Mouse (Mus musculus) embryonic facial prominence, embryonic 12.5 days (tissue): ENCODE measurements around the gene Lrrc66. TPM values are rescaled to one million over a fixed set of nuclear protein-coding genes. Genes with fewer than 3 reads are reported as not detected.

Source experiments
- ATAC-seq: fragments of 200-750 bp; cut with Nextera tagmentation; 2 replicates; pipeline ENCODE4 v1.8.0; 2017; ENCODE audit not compliant: insufficient number of reproducible peaks, insufficient read depth, low FRiP score, low TSS enrichment
- H3K27ac ChIP-seq: fragments of 300-500 bp; sonication (generic); 2 replicates; pipeline ENCODE4 v1.5.1; 2016; ENCODE audit warnings: mild to moderate bottlenecking
- H3K27me3 ChIP-seq: fragments of 300-500 bp; sonication (generic); 2 replicates; pipeline ENCODE4 v1.6.1; 2016; ENCODE audit warnings: mild to moderate bottlenecking, moderate library complexity
- H3K36me3 ChIP-seq: fragments of 300-500 bp; sonication (generic); 2 replicates; pipeline ENCODE4 v1.6.1; 2016; ENCODE audit warnings: mild to moderate bottlenecking
- H3K4me1 ChIP-seq: fragments of 300-500 bp; sonication (generic); 2 replicates; pipeline ENCODE4 v1.6.1; 2016
- H3K4me2 ChIP-seq: fragments of 300-500 bp; sonication (generic); replicated peaks from 2 replicates; pipeline ENCODE4 v1.6.1; 2016; ENCODE audit warnings: mild to moderate bottlenecking, moderate library complexity
- H3K4me3 ChIP-seq: fragments of 300-500 bp; sonication (generic); 2 replicates; pipeline ENCODE4 v1.5.1; 2016; ENCODE audit warnings: mild to moderate bottlenecking
- H3K9ac ChIP-seq: fragments of 300-500 bp; sonication (generic); 2 replicates; pipeline ENCODE4 v1.6.1; 2016; ENCODE audit warnings: mild to moderate bottlenecking, moderate library complexity
- H3K9me3 ChIP-seq: fragments of 300-500 bp; sonication (generic); 2 replicates; pipeline ENCODE4 v1.6.1; 2016; ENCODE audit warnings: mild to moderate bottlenecking, moderate library complexity
- WGBS: fragments of 180-500 bp; shearing (Covaris S2); methylation state at CpG from one replicate; pipeline ENCODE4 v1.1.7; 2016; 5-methylcytosine and 5-hydroxymethylcytosine counted together
- polyA plus RNA-seq: library from polyadenylated mRNA; unstranded; fragments of >200 nt; fragmentation: Nextera tagmentation; extraction: Ambion mirVana; gene quantifications from 2 replicates; pipeline ENCODE4 v1.2.1, GENCODE M21; 2016

Lrrc66 gene
- polyA plus RNA-seq, 1 experiment from 2014 or later: 0.33 TPM

GRCm38 (mm10) chr5:73578131-73578530, 54.2 kb downstream of the Lrrc66 start:
- Histone ChIP-seq H3K4me1 (no peaks in the 10 kb centered on the region), H3K9me3 (no peaks in the 10 kb centered on the region), H3K27me3 (no peaks in the 10 kb centered on the region), H3K9ac (no peak overlapping the region), H3K4me2 (no peak overlapping the region), H3K4me3 (no peak overlapping the region), H3K36me3 (no peaks in the 10 kb centered on the region), H3K27ac (no peak overlapping the region)
- 81% methylated on average over 3 of the region's 3 CpGs for WGBS
- ATAC-seq: no peak

- H3K4me2 ChIP-seq: no peak overlapping the region
- no peak for ATAC-seq
- 62% methylated on average over 7 of the region's 7 CpGs for WGBS
Observed at GRCm38 (mm10) chr5:73576708-73577107, 55.6 kb downstream of the Lrrc66 start.

GRCm38 (mm10) chr5:73574616-73575015, 57.7 kb downstream of the Lrrc66 start:
- no peak overlapping the region for H3K9ac ChIP-seq
- H3K4me3 ChIP-seq: no peak overlapping the region
- ATAC-seq: no peak
- H3K36me3 ChIP-seq: no peaks in the 10 kb centered on the region
- no peaks in the 10 kb centered on the region for H3K4me1 ChIP-seq
- no peaks in the 10 kb centered on the region for H3K9me3 ChIP-seq
- H3K27me3 ChIP-seq: no peaks in the 10 kb centered on the region
- H3K4me2 ChIP-seq: no peak overlapping the region
- 87% methylated on average over 4 of the region's 4 CpGs for WGBS
- H3K27ac ChIP-seq: no peak overlapping the region

More at GRCm38 (mm10) chr5:73576708-73577107, 55.6 kb downstream of the Lrrc66 start:
- H3K36me3 ChIP-seq: no peaks in the 10 kb centered on the region
- no peaks in the 10 kb centered on the region for H3K27me3 ChIP-seq
- H3K27ac ChIP-seq: no peak overlapping the region
- H3K9me3 ChIP-seq: no peaks in the 10 kb centered on the region
- H3K4me3 ChIP-seq: no peak overlapping the region
- no peak overlapping the region for H3K9ac ChIP-seq
- no peaks in the 10 kb centered on the region for H3K4me1 ChIP-seq

GRCm38 (mm10) chr5:73573789-73574188, 58.5 kb downstream of the Lrrc66 start:
- no peak for ATAC-seq
- H3K4me2 ChIP-seq: no peak overlapping the region
- WGBS: 71% methylated on average over 7 of the region's 7 CpGs
- no peak overlapping the region for H3K27ac ChIP-seq
- H3K4me3 ChIP-seq: no peak overlapping the region
- no peaks in the 10 kb centered on the region for H3K27me3 ChIP-seq
- no peaks in the 10 kb centered on the region for H3K9me3 ChIP-seq
- no peak overlapping the region for H3K9ac ChIP-seq
- H3K36me3 ChIP-seq: no peaks in the 10 kb centered on the region
- no peaks in the 10 kb centered on the region for H3K4me1 ChIP-seq

- no peak for ATAC-seq
- Histone ChIP-seq H3K9me3 (no peaks in the 10 kb centered on the region), H3K36me3 (no peaks in the 10 kb centered on the region), H3K4me2 (no peak overlapping the region), H3K27ac (no peak overlapping the region), H3K4me1 (no peaks in the 10 kb centered on the region), H3K4me3 (no peak overlapping the region), H3K9ac (no peak overlapping the region), H3K27me3 (no peaks in the 10 kb centered on the region)
- WGBS: 93% methylated on average over 2 of the region's 2 CpGs
Observed at GRCm38 (mm10) chr5:73572846-73573245, 59.5 kb downstream of the Lrrc66 start.

GRCm38 (mm10) chr5:73571395-73572156, 60.8 kb downstream of the Lrrc66 start:
- Histone ChIP-seq H3K4me1 (no peaks in the 10 kb centered on the region), H3K4me2 (no peak overlapping the region), H3K27me3 (no peaks in the 10 kb centered on the region), H3K9me3 (no peaks in the 10 kb centered on the region), H3K9ac (no peak overlapping the region), H3K4me3 (no peak overlapping the region), H3K36me3 (no peaks in the 10 kb centered on the region), H3K27ac (no peak overlapping the region)
- 95% methylated on average over 6 of the region's 6 CpGs for WGBS
- no peak for ATAC-seq

GRCm38 (mm10) chr5:73569181-73569580, 63.1 kb downstream of the Lrrc66 start:
- no peaks in the 10 kb centered on the region for H3K4me1 ChIP-seq

GRCm38 (mm10) chr5:73566892-73567291, 65.4 kb downstream of the Lrrc66 start:
- H3K4me2 ChIP-seq: no peak overlapping the region
- no peak for ATAC-seq
- no peaks in the 10 kb centered on the region for H3K4me1 ChIP-seq
- H3K27me3 ChIP-seq: no peaks in the 10 kb centered on the region
- 80% methylated on average over 4 of the region's 4 CpGs for WGBS
- H3K27ac ChIP-seq: no peak overlapping the region
- H3K36me3 ChIP-seq: no peaks in the 10 kb centered on the region
- H3K9me3 ChIP-seq: no peaks in the 10 kb centered on the region
- H3K4me3 ChIP-seq: no peak overlapping the region
- no peak overlapping the region for H3K9ac ChIP-seq

More at GRCm38 (mm10) chr5:73569181-73569580, 63.1 kb downstream of the Lrrc66 start:
- H3K4me3 ChIP-seq: no peak overlapping the region
- H3K27me3 ChIP-seq: no peaks in the 10 kb centered on the region
- H3K36me3 ChIP-seq: no peaks in the 10 kb centered on the region
- no peak overlapping the region for H3K4me2 ChIP-seq
- H3K9me3 ChIP-seq: no peaks in the 10 kb centered on the region
- WGBS: 83% methylated on average over 5 of the region's 5 CpGs
- no peak overlapping the region for H3K9ac ChIP-seq
- no peak overlapping the region for H3K27ac ChIP-seq
- ATAC-seq: no peak

GRCm38 (mm10) chr5:73566119-73566518, 66.2 kb downstream of the Lrrc66 start:
- H3K36me3 ChIP-seq: 0 out of 2 replicates have a peak, but pooled peaks cover 7% of the 10 kb centered on the region
- no peak overlapping the region for H3K9ac ChIP-seq
- no peak overlapping the region for H3K27ac ChIP-seq
- WGBS: 75% methylated on average over 5 of the region's 5 CpGs
- H3K4me2 ChIP-seq: no peak overlapping the region
- ATAC-seq: no peak
- no peaks in the 10 kb centered on the region for H3K27me3 ChIP-seq
- H3K4me1 ChIP-seq: no peaks in the 10 kb centered on the region
- no peak overlapping the region for H3K4me3 ChIP-seq
- H3K9me3 ChIP-seq: no peaks in the 10 kb centered on the region

GRCm38 (mm10) chr5:73564038-73564437, 68.3 kb downstream of the Lrrc66 start:
- WGBS: 94% methylated on average over 6 of the region's 6 CpGs
- no peak overlapping the region for H3K4me2 ChIP-seq
- H3K4me3 ChIP-seq: no peak overlapping the region
- H3K4me1 ChIP-seq: no peaks in the 10 kb centered on the region
- H3K9me3 ChIP-seq: no peaks in the 10 kb centered on the region
- no peak overlapping the region for H3K9ac ChIP-seq
- no peak overlapping the region for H3K27ac ChIP-seq
- 0 out of 2 replicates have a peak, but pooled peaks cover 10% of the 10 kb centered on the region for H3K36me3 ChIP-seq
- H3K27me3 ChIP-seq: no peaks in the 10 kb centered on the region
- no peak for ATAC-seq

- peaks cover 33% of the 10 kb centered on the region for H3K36me3 ChIP-seq
- no peaks in the 10 kb centered on the region for H3K27me3 ChIP-seq
- 92% methylated on average over 6 of the region's 6 CpGs for WGBS
- no peaks in the 10 kb centered on the region for H3K9me3 ChIP-seq
- no peak overlapping the region for H3K4me2 ChIP-seq
- H3K27ac ChIP-seq: no peak overlapping the region
- ATAC-seq: no peak
- H3K4me3 ChIP-seq: no peak overlapping the region
- H3K4me1 ChIP-seq: no peaks in the 10 kb centered on the region
- no peak overlapping the region for H3K9ac ChIP-seq
Observed at GRCm38 (mm10) chr5:73558756-73559155, 73.6 kb downstream of the Lrrc66 start.

GRCm38 (mm10) chr5:73556733-73557425, 75.4 kb downstream of the Lrrc66 start:
- no peak overlapping the region for H3K4me2 ChIP-seq
- H3K4me1 ChIP-seq: no peaks in the 10 kb centered on the region
- no peak overlapping the region for H3K27ac ChIP-seq
- H3K36me3 ChIP-seq: peaks cover 47% of the 10 kb centered on the region
- H3K9ac ChIP-seq: no peak overlapping the region
- H3K27me3 ChIP-seq: no peaks in the 10 kb centered on the region
- 83% methylated on average over 12 of the region's 12 CpGs for WGBS
- H3K9me3 ChIP-seq: no peaks in the 10 kb centered on the region
- no peak for ATAC-seq
- no peak overlapping the region for H3K4me3 ChIP-seq
